Mouse (Mus musculus) limb, embryonic 10.5 days (tissue): ENCODE measurements at regions not wholly inside any gene's neighbourhood (a gene's known extent, or its start where the extent isn't known, plus 50 kb on each side); places are given as distances from the start of the nearest gene placed in this dataset.
A peak's percentile ranks its signal among the peaks of the same experiment; 100 is the strongest.
"Not testable (repeated sequence)": the region's sequence is repeated elsewhere in the genome, so short reads cannot be mapped to it uniquely, and the experiment has no call there.

Source experiments
- DNase-seq: peaks from one replicate; pipeline ENCODE4 v3.0.0-alpha.2; 2017; ENCODE audit warnings: low spot score
- H3K27ac ChIP-seq: fragments of 300-500 bp; sonication (generic); 2 replicates; pipeline ENCODE4 v1.5.1; 2016; ENCODE audit warnings: mild to moderate bottlenecking
- H3K27me3 ChIP-seq: fragments of 300-500 bp; sonication (generic); 2 replicates; pipeline ENCODE4 v1.6.1; 2016; ENCODE audit warnings: low read depth, mild to moderate bottlenecking; ENCODE audit not compliant: poor library complexity, severe bottlenecking
- H3K36me3 ChIP-seq: fragments of 300-500 bp; sonication (generic); 2 replicates; pipeline ENCODE4 v1.6.1; 2016; ENCODE audit warnings: mild to moderate bottlenecking, moderate library complexity
- H3K4me1 ChIP-seq: fragments of 300-500 bp; sonication (generic); 2 replicates; pipeline ENCODE4 v1.6.1; 2016
- H3K4me3 ChIP-seq: fragments of 300-500 bp; sonication (generic); 2 replicates; pipeline ENCODE4 v1.5.1; 2016; ENCODE audit warnings: mild to moderate bottlenecking, moderate library complexity
- H3K9me3 ChIP-seq: fragments of 300-500 bp; sonication (generic); replicated peaks from 2 replicates; pipeline ENCODE4 v1.6.1; 2016; ENCODE audit warnings: mild to moderate bottlenecking
- WGBS: fragments of 180-500 bp; shearing (Covaris S2); methylation state at CpG from one replicate; pipeline ENCODE4 v1.1.7; 2016; 5-methylcytosine and 5-hydroxymethylcytosine counted together

DNA sequence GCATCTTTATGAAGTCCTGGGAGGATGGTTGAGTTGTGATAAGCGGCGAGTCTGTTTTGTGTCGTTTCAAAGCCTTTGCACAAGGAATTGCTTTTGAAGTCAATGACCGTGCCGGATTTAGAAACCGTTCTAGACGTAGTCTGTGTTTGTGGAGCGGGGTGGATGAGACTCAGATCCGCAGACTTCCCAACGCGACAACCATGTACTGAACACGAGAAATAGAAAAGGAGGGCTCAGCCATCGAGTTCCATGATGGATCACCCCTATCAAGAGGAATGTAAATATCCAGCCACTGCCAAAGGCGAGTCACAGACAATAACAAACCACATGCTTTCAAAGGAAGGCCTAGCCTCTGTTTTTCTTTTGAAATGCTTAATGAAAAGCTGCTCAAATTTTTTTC lies 120.5 kb downstream of the Mterf1b start:
- no peaks in the 10 kb centered on the region for H3K36me3 ChIP-seq
- no peak for DNase-seq
- H3K9me3 ChIP-seq, result no peaks in the 10 kb centered on the region
- no peak overlapping the region for H3K4me3 ChIP-seq
- H3K4me1 ChIP-seq, result peaks cover 8% of the 10 kb centered on the region; the same call in 1 of the 2 replicates
- no peak overlapping the region for H3K27ac ChIP-seq
- H3K27me3 ChIP-seq, result no peaks in the 10 kb centered on the region
- 77% methylated on average over 14 of the region's 14 CpGs for WGBS

DNA sequence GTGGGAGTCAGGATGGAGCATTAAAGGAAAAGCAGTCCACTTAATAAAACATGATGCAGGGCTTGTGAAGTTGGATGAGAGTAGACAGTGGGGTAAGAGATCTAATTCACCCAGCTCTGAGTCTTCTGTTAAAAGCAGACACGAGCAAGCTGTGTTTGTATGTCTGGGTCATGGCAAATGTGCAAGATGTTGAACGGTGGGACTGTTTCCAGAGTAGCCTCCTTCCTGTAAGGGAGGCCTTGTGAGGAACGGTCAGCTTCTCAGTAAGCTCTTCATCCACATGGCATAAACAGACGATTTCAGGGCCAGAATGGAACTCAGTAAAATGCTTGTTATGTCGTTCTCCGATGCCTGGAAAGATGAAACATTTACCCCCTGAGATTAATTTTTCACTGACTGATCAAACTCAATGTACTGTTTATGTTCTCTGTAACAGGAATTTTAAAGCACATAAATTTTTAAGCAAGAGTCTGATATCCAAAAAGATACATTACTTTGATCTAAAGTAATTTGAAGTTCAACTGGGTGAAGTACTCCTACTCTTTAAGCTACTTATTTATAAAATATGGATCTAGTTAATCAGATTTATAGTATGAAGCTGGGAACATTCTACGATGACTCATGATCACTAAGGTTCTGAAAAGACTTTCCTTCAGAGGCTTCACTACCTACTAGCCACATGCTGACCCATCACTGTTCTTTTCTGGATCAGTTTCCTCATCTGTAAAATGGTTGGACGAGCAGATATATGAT lies 130.6 kb downstream of the Mterf1b start:
- H3K4me1 ChIP-seq, result peaks cover 13% of the 10 kb centered on the region
- no peaks in the 10 kb centered on the region for H3K36me3 ChIP-seq
- no peak for DNase-seq
- no peak overlapping the region for H3K4me3 ChIP-seq
- 0 out of 2 replicates have a peak, but pooled peaks cover 2% of the 10 kb centered on the region for H3K9me3 ChIP-seq
- H3K27me3 ChIP-seq, result no peaks in the 10 kb centered on the region
- H3K27ac ChIP-seq, result no peak overlapping the region
- 89% methylated on average over 8 of the region's 8 CpGs for WGBS

DNA sequence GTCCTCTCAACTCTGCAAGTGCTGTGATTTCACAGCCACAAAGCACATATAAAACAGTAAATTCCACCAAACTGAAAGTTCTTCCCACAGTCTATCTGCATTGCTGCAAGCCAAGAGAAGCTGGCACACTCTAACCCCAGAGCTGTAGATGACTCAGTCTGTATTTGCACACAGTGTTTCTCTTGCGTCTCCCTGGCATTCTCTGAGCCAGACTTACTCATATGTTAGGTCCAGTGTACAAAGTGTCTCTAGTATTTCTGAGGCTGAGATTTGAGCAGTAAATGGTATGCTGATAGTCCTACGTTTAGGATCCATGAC lies 131.2 kb downstream of the Mterf1b start:
- Histone ChIP-seq H3K4me1 (peaks cover 13% of the 10 kb centered on the region), H3K36me3 (no peaks in the 10 kb centered on the region), H3K4me3 (no peak overlapping the region), H3K9me3 (0 out of 2 replicates have a peak, but pooled peaks cover 2% of the 10 kb centered on the region), H3K27ac (no peak overlapping the region), H3K27me3 (no peaks in the 10 kb centered on the region)
- WGBS, result 88% methylated on average over 2 of the region's 2 CpGs
- no peak for DNase-seq

- H3K27me3 ChIP-seq, result no peaks in the 10 kb centered on the region
- WGBS, result 4% methylated on average over 3 of the region's 3 CpGs
- no peak overlapping the region for H3K4me3 ChIP-seq
- no peak overlapping the region for H3K27ac ChIP-seq
- H3K4me1 ChIP-seq, result peaks cover 13% of the 10 kb centered on the region
- H3K36me3 ChIP-seq, result no peaks in the 10 kb centered on the region
- H3K9me3 ChIP-seq, result no peaks in the 10 kb centered on the region
- no peak for DNase-seq
Measured at GRCm38 (mm10) chr5:4325813-4326212, 133.6 kb downstream of the Mterf1b start.

- H3K4me3 ChIP-seq, result no peak overlapping the region
- H3K4me1 ChIP-seq, result peaks cover 13% of the 10 kb centered on the region
- H3K9me3 ChIP-seq, result no peaks in the 10 kb centered on the region
- H3K27ac ChIP-seq, result no peak overlapping the region
- H3K27me3 ChIP-seq, result no peaks in the 10 kb centered on the region
- H3K36me3 ChIP-seq, result no peaks in the 10 kb centered on the region
- DNase-seq, result no peak
- WGBS, result 14% methylated on average over 8 of the region's 8 CpGs
Measured at GRCm38 (mm10) chr5:4326309-4327014, 134.3 kb downstream of the Mterf1b start.

- H3K27me3 ChIP-seq, result no peaks in the 10 kb centered on the region
- H3K4me1 ChIP-seq, result no peaks in the 10 kb centered on the region
- 93% methylated on average over 5 of the region's 5 CpGs for WGBS
- H3K27ac ChIP-seq, result no peak overlapping the region
- H3K36me3 ChIP-seq, result no peaks in the 10 kb centered on the region
- H3K4me3 ChIP-seq, result no peak overlapping the region
- DNase-seq, result no peak
- no peaks in the 10 kb centered on the region for H3K9me3 ChIP-seq
Measured at GRCm38 (mm10) chr5:4335683-4336082, 143.5 kb downstream of the Mterf1b start.

GRCm38 (mm10) chr5:4341956-4342355 lies 149.8 kb downstream of the Mterf1b start:
- no peaks in the 10 kb centered on the region for H3K9me3 ChIP-seq
- H3K27me3 ChIP-seq, result no peaks in the 10 kb centered on the region
- 47% methylated on average over 6 of the region's 6 CpGs for WGBS
- no peak overlapping the region for H3K4me3 ChIP-seq
- no peak for DNase-seq
- H3K27ac ChIP-seq, result no peak overlapping the region
- no peaks in the 10 kb centered on the region for H3K36me3 ChIP-seq
- peaks cover 8% of the 10 kb centered on the region for H3K4me1 ChIP-seq

GRCm38 (mm10) chr5:4344458-4344857 lies 152.3 kb downstream of the Mterf1b start:
- WGBS, result 80% methylated on average over 2 of the region's 2 CpGs
- no peaks in the 10 kb centered on the region for H3K27me3 ChIP-seq
- no peak for DNase-seq
- no peak overlapping the region for H3K27ac ChIP-seq
- no peaks in the 10 kb centered on the region for H3K36me3 ChIP-seq
- H3K9me3 ChIP-seq, result no peaks in the 10 kb centered on the region
- peaks cover 8% of the 10 kb centered on the region for H3K4me1 ChIP-seq
- H3K4me3 ChIP-seq, result no peak overlapping the region

GRCm38 (mm10) chr5:4348334-4348733 lies 156.2 kb downstream of the Mterf1b start:
- H3K9me3 ChIP-seq, result no peaks in the 10 kb centered on the region
- no peak overlapping the region for H3K27ac ChIP-seq
- no peak overlapping the region for H3K4me3 ChIP-seq
- 81% methylated on average over 4 of the region's 4 CpGs for WGBS
- no peaks in the 10 kb centered on the region for H3K27me3 ChIP-seq
- DNase-seq, result no peak
- no peaks in the 10 kb centered on the region for H3K4me1 ChIP-seq
- no peaks in the 10 kb centered on the region for H3K36me3 ChIP-seq

DNA sequence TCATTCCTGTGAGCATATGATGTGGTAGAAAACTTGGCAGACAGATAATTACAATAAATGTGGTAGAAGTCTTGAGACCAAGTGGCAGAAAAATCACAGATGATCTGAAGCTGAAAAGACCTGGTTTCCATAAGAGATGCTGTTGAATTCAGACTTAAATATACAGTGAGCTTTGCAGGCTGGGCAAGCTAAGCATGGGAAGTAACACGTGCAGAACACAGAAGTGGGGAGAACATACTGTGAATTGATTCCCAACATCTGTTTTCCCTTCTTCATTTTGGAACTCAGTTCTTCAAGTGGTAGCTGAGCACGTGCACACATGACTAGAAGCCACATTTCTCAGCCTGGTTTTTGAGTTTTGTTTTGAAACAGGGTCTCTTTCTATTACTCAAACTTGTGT lies 157.8 kb downstream of the Mterf1b start:
- H3K36me3 ChIP-seq, result no peaks in the 10 kb centered on the region
- peaks cover 9% of the 10 kb centered on the region for H3K4me1 ChIP-seq
- H3K27ac ChIP-seq, result no peak overlapping the region
- DNase-seq, result no peak
- H3K27me3 ChIP-seq, result no peaks in the 10 kb centered on the region
- no peak overlapping the region for H3K4me3 ChIP-seq
- no peaks in the 10 kb centered on the region for H3K9me3 ChIP-seq
- WGBS, result 83% methylated on average over 2 of the region's 2 CpGs

DNA sequence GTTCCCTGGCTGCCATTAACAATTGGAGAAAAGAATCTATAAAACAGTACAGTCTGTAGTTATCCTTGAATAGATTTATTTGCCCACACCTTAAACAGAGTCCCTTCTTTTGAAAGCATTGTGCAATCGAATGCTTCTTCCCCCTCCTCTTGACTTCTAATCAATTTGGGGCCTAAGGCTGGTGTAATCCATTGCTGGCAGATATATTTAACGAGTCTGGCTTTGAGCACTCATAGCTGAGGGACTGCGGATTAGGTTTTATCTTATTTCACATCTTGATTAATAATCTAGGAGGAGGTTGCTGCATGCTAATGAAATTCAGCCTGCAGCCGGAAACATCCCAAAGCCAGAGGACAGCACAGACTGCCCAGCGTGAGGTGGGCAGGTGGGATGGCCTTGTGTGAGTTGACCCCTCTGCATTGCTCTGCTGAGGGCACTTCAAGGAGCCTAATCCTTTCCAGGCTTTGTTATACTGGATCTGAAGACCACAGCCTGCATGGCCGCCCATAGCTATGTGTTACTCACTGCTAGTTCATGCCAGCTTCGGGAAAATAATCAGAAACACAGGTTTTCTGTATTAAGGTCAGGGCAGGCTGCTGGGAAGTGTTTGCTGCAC lies 163.6 kb downstream of the Mterf1b start:
- Histone ChIP-seq H3K9me3 (no peaks in the 10 kb centered on the region), H3K4me3 (no peak overlapping the region), H3K27me3 (no peaks in the 10 kb centered on the region), H3K27ac (0 out of 2 replicates have a peak overlapping the region, but pooled peaks have one; percentile 51), H3K36me3 (no peaks in the 10 kb centered on the region), H3K4me1 (peaks cover 21% of the 10 kb centered on the region)
- WGBS, result 47% methylated on average over 7 of the region's 7 CpGs
- peak; percentile 32 for DNase-seq

- H3K4me3 ChIP-seq, H3K36me3 ChIP-seq, H3K27me3 ChIP-seq, DNase-seq, H3K9me3 ChIP-seq, H3K27ac ChIP-seq: not testable (repeated sequence)
- peaks cover 21% of the 10 kb centered on the region for H3K4me1 ChIP-seq
Measured at GRCm38 (mm10) chr5:4356555-4357273, 164.5 kb downstream of the Mterf1b start.

DNA sequence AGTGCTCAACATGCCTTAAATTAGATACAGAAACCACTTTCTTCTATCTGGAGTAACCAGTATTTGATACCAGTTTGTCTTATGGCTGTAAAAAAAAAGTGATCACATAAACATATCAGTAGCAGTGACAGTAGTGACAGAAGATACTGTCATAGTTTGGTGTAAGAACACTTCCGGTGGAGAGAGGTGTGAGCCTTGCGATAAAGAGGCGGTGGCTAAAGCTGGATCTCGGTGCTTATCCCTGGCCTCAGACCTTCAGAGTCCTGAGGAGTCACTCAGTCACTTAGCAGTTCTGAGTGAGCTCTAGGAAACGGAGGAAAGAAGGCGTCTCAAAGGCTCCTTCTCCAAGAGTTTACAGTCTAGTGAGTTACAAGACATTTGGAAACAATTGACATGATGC lies 169.4 kb downstream of the Mterf1b start:
- DNase-seq, H3K4me1 ChIP-seq, H3K4me3 ChIP-seq, H3K9me3 ChIP-seq, H3K27ac ChIP-seq, H3K36me3 ChIP-seq, H3K27me3 ChIP-seq: not testable (repeated sequence)
- WGBS, result 93% methylated on average over 6 of the region's 6 CpGs
